Mouse (Mus musculus): ENCODE measurements around the gene Il10.
"Not testable (repeated sequence)": the region's sequence is repeated elsewhere in the genome, so short reads cannot be mapped to it uniquely, and the experiment has no call there.

The Il10 gene

DNA sequence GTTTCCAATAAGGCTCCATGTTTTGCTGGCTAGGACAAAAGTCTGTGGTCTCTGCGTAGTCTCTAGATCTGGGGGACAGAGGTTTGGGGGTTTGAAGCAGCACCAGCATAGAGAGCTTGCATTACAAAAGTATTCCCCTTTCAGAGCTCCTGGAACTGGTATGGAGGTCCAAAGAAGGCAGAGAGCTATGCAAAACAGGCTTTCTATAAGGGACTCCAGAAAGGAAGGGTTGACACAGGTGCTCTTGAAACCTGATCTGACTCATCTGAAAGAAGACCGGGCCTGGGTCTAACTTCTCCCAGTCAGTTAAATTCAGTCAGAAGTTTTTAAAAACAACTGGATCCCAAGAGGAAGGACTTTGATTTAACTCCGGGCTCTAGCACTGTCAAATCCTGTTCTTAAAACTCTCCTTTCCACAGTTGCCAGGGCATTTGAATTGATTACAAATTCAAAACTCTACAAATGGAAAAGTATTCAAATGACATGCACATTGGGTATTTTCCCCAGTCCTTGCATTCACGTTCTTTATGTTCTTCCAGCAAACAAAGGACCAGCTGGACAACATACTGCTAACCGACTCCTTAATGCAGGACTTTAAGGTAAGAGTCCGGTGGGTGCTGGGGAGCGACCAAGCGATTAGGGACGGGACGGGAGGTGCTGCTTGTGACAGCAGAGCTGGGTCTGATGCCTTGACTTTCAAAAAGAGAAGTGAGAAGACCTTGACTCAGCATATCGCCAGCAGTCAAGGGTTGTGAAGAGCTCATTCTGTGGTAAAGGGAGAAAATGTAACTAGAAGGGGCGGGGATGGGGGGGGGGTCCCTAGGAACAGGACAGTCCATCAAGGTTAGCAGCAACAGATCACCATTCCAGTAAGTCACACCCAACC, 1.0 kb downstream of the Il10 start:
- no peak for DNase-seq (ENCODE audit: extremely low read depth, low read depth)

- no peak for DNase-seq (ENCODE audit: extremely low read depth, low read depth)
These were observed 1.8 kb downstream of the Il10 start for GRCm38 (mm10) chr1:131021438-131021837.

GRCm38 (mm10) chr1:131021900-131022590, 2.4 kb downstream of the Il10 start:
- no peak for DNase-seq (ENCODE audit: extremely low read depth, low read depth)

- no peak for DNase-seq (ENCODE audit: extremely low read depth, low read depth)
These were observed 3.1 kb downstream of the Il10 start for GRCm38 (mm10) chr1:131022591-131023249.

- DNase-seq (ENCODE audit: extremely low read depth, low read depth) = not testable (repeated sequence)
These were observed 3.7 kb downstream of the Il10 start for GRCm38 (mm10) chr1:131023250-131023858.

DNA sequence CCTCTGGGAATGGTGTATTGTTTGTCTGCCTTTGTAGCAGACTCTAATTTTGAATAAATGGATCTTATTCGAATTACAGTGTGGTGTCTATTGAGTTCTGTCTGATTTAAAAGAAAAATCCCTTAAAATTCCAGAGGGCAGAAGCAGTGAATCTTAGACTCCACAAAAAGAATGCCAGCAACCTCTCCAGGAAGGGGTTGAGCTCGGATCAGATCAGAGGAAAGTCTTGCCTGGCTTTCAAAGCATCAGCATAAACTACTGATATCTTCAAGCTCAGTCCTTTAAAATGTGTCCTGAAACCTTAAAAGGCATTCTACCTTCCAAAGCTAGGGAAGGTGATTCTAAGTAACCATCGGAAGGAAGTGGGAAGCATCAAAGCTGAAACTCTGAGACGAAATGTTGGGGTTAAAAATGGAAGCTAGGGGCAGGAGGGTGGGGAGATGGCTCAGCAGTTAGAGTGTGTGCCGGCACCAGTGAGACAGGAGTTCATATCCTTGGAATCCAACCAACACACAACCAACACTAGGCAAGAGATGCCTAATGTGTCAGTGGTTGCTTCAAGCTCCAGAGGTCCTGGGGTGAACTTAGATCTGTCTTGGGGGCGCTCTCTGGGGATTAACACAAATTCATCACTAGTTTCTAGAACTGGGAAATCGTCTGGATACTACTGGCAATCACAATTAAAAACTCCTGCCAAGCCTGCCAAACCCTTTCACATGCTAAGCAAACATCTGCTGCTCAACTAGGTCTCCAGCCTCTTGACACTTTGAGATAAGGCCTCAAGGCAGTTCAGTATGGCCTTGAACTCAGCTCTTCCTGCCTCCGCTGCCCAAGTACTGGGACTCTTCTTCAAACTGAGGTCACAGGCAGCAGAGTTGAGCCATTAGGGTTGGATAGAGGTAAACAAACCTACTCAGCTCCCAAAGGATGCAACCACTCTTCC, 5.5 kb downstream of the Il10 start:
- DNase-seq (ENCODE audit: extremely low read depth, low read depth) = no peak

- DNase-seq (ENCODE audit: extremely low read depth, low read depth) = no peak
These were observed 6.2 kb downstream of the Il10 start for GRCm38 (mm10) chr1:131025843-131026190.

DNA sequence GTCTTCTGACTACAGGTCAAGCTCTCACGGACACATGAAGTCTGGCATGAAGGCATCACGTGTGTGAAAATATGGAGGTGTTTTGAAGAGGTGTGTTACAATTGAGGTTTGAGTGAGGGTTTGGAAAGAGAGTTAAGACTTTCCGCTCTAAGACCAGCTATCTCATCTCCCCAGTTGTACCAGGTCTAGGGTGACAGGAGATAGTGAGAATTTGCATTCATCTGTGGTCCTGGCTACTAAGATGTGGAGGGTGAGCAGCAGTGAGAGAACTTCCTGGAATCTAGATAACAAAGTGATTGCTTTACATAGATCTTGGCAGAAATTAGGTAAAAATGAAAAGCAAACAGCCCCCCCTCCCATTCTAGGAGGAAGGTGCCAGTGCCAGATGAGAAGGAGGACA, 9.6 kb downstream of the Il10 start:
- DNase-seq (ENCODE audit: extremely low read depth, low read depth) = peak; percentile 3

- no peak for DNase-seq (ENCODE audit: extremely low read depth, low read depth)
These were observed 10.6 kb downstream of the Il10 start for GRCm38 (mm10) chr1:131030261-131030660.

DNA sequence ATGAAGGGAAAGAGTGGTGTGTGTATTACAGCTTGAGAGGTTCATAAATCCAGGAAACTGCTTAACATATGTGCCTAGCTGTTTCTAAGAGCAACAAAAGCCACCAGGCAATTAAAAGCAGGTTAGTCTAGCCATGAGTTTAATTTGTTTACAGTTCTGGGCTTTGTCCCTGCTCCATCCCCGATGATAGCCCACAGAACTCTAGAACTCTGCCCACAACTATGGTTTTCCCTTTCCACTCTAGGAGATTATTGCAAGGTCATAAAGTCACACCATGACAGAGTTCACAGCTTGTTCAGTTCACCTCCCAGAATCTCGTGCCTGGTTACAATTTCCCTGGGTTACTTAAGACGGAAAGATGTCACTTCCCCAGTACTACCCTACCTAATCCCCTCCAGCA, 11.6 kb downstream of the Il10 start:
- DNase-seq (ENCODE audit: extremely low read depth, low read depth) = no peak

- DNase-seq (ENCODE audit: extremely low read depth, low read depth) = no peak
These were observed 18.4 kb downstream of the Il10 start for GRCm38 (mm10) chr1:131038001-131038400.

- no peak for DNase-seq (ENCODE audit: extremely low read depth, low read depth)
These were observed 18.9 kb downstream of the Il10 start for GRCm38 (mm10) chr1:131038415-131039017.

DNA sequence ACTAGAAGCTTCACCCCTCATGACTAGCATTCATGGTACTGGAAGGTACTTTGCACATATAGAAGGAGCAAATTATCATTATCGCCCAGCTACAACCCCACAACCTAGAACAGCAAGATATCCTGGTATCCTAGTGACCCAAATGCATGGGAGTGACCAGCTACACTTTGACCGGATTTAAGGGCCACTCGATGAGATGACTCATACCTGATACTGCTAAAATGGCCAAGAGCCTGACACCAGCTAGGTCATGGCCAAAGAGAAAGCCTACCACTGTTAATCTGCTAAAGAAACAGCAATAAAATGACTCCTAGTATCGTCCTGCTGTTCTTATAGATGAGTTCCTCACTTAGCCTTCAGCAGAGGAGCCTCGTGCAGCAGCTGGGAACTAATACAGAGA, 19.8 kb downstream of the Il10 start:
- DNase-seq (ENCODE audit: extremely low read depth, low read depth) = no peak

DNA sequence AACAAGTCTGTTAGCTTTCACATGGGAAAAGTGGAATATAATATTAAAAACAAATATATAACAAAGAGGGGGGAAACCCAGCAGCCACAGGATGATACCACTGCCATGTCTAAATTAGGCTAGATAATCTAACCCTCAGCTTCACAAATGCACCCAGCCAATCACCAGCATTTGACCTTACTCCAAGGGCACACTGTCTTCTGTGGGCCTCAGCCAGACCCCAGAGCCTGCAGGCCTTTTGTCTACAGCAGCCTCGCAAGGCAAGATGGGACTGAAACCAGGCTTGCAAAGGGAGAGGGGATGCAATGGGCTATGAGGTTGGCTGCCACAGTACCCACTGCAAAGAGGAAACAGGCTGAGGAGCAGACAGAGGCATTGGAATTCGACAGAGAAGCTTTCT, 22.6 kb downstream of the Il10 start:
- no peak for DNase-seq (ENCODE audit: extremely low read depth, low read depth)

DNA sequence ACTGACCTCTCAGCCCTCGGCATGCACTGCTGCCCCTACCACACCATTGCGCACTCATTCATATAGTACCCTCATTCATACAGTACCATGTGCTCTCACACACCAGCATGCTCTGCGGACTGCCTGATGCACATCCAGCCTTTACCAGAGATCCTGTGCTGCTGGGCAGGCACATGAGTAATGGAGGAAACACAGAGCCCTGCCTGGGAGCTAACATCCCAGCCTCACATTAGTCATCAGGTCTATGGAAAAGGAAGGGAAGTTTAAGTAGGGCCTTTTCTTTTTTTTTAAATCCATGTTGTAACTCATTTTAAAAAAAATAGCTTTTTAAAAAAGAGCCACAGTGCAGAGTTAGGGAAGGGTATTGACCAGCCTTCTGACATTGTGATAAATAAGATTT, 23.1 kb downstream of the Il10 start:
- DNase-seq (ENCODE audit: extremely low read depth, low read depth) = no peak

- no peak for DNase-seq (ENCODE audit: extremely low read depth, low read depth)
These were observed 24.0 kb downstream of the Il10 start for GRCm38 (mm10) chr1:131043636-131044035.

DNA sequence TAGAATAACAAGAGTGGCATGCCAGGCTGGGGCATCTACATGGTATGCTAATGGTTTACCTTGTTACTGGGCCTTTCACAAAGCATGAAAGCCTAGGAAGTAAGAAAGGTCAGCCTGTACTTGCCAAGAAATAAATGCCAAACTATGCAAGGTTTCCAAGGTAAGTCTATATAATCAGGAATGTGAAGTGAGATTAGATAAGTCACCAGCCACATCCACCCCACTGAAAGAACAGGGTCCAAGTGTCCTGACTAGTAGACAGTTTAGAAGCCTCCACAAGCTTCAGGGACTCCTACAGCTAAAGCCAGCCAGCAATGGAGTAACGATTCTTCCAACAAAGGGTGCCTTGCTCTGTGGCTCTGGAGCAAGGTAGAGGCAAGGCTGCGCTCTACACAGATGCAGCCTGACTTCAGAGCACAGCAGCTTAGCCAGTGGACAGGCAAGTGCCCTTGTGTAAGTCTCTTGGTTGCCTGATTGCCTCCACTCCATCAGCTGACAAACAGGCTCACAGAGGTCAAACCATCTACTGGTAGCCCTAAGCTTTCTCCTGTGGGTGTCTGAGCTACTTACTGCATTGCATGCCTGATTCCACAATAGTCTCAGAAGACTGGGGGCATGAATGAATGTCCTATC, 26.2 kb downstream of the Il10 start:
- no peak for DNase-seq (ENCODE audit: extremely low read depth, low read depth)

DNA sequence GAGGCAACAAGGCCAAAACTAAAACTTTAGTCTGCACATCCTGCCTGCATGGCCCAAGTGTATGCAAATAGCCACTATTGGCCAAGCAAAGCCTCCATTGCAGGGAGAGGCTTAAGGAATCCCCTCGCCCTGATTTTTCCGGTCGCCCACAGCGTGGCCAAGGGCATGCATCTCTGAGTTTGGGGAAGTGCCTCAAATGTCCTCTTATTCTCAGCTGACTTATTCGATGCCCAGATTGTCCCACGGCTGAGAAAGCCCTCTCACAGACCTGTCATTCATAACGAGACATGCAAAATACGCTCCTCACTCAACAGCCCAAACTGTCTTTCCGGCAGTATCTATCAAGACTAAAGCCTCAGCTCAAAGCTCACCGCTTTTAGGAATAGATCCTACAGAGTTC, 27.0 kb downstream of the Il10 start:
- no peak for DNase-seq (ENCODE audit: extremely low read depth, low read depth)

- DNase-seq (ENCODE audit: extremely low read depth, low read depth) = no peak
These were observed 28.6 kb downstream of the Il10 start for GRCm38 (mm10) chr1:131048121-131048863.
